Mouse (Mus musculus) embryonic stem cell, embryonic (primary cell): ENCODE results near the gene Rpia.

Experiments used
- CTCF ChIA-PET, 4 experiments: fragments of 300-600 bp in 2 of 4; fragments of 350-600 bp in 2 of 4; sonication (Branson Sonifier 250); formaldehyde crosslinking; loops; one replicate each; lab custom pipeline; 2022; ENCODE audit warnings: inconsistent platforms in 2 of 4; lab: Charles Lee
- POLR2A ChIA-PET, 4 experiments: fragments of 300-600 bp in 2 of 4; fragments of 350-600 bp in 2 of 4; sonication (Branson Sonifier 250); formaldehyde crosslinking; loops; one replicate each; lab custom pipeline; 2022; ENCODE audit warnings: antibody characterized with exemption in 4 of 4, inconsistent platforms in 1 of 4; lab: Charles Lee

Rpia gene

DNA sequence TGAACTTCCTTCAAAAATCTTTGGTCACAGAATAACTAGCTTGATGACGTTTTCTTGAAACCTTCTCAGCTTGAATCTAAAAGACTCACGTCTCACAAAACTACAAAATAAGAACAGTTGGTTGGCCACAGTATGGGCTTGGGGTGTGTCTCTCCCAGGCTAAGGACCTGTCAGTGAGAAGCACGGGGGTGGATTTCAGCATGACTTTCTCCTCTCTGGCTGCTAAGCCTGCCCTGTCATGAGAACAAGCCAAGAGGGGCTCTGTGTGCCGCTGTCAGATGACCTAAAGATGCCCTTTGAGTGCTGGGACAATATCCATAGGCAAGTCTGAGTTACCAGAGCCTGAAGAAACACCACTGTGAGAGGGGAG lies 20.5 kb upstream of the Rpia start:
- ChIA-PET CTCF (interaction anchor here (0.6 to 3.8 kb wide), 50 partner anchors 9 to 1748 kb away, joined by 3 to 95 read pairs (median 4); partner anchors contain the start of genes Eif2ak3 (in 1 of the 4), Foxi3 (in 1 of the 4) and Tex37 (in 1 of the 4)), POLR2A (interaction anchor here in 3 of 4 experiments (0.8 to 4.1 kb wide), 10 partner anchors 9 to 332 kb away, joined by 3 to 76 read pairs (median 6); partner anchors contain the start of genes Eif2ak3 (in 2 of the 3) and Thnsl2 (in 1 of the 3))

DNA sequence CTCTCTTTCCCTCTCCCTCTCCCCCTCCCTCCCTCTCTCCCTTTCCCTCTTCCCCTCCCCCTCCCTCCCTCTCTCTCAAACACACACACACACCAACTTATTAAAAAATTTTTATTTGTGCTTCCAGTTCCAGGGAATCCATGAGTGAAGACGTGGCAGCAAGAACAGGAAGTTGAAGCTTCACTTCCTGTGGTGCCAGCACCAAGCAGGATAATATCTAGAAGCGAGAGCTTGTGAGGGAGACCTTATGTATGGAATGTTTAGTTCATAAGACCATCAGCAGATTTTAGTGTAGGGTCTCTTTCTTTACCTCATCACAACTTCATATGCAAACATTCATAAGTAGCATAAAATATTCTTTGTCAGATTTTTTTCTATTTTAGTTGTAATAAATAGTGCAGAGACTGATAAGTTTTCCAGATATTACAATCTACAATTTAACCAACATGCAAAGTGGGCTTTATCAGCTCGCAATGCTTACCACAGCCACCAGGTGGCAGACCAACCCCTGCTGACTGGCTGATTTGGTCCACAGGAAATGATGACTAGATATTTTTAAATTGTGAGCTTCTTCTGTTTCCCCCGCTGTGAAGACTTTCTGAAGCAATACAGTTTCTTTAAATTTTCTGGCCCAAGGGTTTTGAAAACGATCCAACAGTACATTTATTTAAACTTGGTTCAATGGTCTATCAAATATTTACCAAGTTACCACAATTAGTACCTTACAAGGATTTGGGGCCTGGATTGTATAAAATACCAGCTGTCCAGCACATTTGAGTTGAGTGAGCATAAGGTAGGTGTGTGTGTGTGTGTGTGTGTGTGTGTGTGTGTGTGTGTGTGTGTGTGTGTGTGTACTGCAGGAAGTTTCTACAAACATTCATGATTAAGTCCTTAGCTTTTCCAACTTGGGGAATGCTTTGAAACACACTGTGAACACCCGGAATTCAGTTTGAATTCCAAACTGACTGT lies 19.8 kb upstream of the Rpia start:
- ChIA-PET CTCF (interaction anchor here (0.5 to 3.8 kb wide), 63 partner anchors 10 to 1749 kb away, joined by 3 to 95 read pairs (median 4); partner anchors contain the start of genes Eif2ak3 (in 1 of the 4), Foxi3 (in 1 of the 4), Tex37 (in 1 of the 4) and Thnsl2 (in 1 of the 4)), POLR2A (interaction anchor here in 3 of 4 experiments (0.8 to 4.1 kb wide), 10 partner anchors 10 to 332 kb away, joined by 3 to 76 read pairs (median 6); partner anchors contain the start of genes Eif2ak3 (in 2 of the 3) and Thnsl2 (in 1 of the 3))

DNA sequence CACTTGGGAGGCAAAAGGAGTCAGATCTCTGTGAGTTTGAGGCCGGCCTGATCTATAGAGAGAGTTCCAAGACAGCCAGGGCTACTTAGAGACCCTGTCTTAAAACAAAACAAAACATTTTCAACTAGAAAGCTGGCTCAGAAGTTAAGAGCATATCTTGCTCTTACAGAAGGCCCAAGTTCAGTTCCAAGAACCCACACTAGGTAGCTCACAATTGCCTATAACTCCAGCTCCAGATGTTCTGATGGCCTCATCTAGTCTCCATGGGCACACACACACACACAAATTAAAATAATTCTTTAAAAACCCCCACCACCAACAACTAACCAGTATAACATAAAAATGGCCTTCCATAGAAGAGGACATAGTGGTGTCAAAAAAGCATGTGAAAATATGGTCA lies 18.5 kb upstream of the Rpia start:
- POLR2A ChIA-PET, result interaction anchor here in 1 of 4 experiments (0.7 kb wide), 1 partner anchor 88 kb away, joined by 3 read pairs; no protein-coding TSS in a partner anchor
- CTCF ChIA-PET, result interaction anchor here in 1 of 4 experiments (0.6 kb wide), 1 partner anchor 1281 kb away, joined by 4 read pairs; no protein-coding TSS in a partner anchor

DNA sequence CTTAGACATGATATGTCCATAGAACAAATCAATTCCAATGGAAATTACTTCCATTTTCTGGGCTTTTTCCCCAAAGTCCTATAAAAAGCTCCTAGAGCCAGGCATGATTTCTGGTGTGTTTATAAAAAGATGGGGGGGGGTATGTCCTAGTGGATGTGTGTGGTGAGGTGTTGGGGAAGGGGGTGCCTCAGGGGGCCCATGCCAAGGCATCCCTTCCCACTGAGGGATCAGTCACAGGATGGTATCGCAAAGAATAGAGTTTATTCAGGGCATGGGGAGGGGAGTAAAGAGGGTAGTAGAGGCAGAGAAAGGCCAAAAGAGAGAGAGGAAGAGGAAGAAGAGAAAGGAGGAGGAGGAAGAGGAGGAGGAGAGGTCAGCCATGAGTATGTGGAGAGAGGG lies 14.5 kb upstream of the Rpia start:
- ChIA-PET CTCF (interaction anchor here in 2 of 4 experiments (0.7 to 4.1 kb wide), 2 partner anchors 74 to 703 kb away, joined by 3 to 24 read pairs; no protein-coding TSS in a partner anchor), POLR2A (interaction anchor here in 3 of 4 experiments (0.8 to 1.0 kb wide), 3 partner anchors 17 to 144 kb away, joined by 3 read pairs; no protein-coding TSS in a partner anchor)

DNA sequence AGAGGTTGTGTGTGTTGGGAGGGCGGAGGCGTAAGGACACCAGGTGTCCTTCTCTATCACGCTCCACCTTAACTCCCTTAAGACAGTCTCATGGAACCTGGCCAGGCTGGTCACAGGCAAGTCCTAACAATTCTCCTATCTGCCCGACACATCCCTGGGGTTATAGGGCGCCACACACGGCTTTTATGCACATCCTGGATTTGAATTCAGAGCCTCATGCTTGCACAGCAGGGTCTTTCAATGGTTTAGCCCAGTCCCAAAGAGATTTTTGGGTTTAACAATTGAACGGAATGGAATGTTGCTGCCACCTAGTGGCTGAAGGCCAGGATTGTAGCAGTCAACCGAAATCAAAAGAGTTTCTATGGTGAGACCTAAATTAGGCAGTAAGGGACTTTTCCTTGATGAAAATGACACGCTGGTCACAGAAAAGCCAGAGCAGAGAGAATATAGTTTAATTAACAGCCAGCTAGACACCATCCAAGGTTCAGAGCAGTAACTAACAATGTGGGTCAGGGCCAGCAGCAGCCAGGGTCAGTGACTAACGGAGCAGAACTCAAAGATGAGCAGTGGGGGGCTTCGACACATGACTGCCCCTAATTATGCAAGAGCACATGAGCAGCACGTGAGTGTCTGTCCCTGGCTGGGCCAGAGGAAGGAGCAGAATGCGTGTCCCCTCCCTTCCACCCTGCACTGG lies 13.9 kb upstream of the Rpia start:
- ChIA-PET POLR2A (interaction anchor here in 3 of 4 experiments (0.8 to 1.7 kb wide), 5 partner anchors 18 to 145 kb away, joined by 3 to 5 read pairs (median 3); no protein-coding TSS in a partner anchor), CTCF (interaction anchor here in 3 of 4 experiments (0.5 to 4.1 kb wide), 15 partner anchors 12 to 1397 kb away, joined by 3 to 24 read pairs (median 4); no protein-coding TSS in a partner anchor)

DNA sequence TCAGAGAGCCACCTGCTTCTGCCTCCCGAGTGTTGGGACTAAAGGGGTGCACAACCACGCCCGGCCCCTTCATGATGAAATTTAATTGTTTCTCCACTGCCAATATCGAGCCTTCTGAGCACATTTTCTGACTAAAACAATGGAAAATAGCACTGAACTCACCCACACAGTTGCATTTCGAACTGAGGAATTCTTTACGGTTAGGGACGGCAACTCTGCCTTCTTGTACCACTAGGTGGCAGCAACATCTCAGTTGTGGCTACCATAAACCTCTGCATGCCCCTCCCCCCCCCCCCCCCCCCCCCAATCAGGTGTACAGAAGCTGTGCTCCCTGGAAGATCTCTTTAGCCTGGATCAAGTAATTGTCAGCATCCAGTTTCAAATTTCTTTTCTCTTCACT lies 13.2 kb upstream of the Rpia start:
- POLR2A ChIA-PET, result interaction anchor here in 2 of 4 experiments (1.3 to 1.7 kb wide), 3 partner anchors 19 to 76 kb away, joined by 5 read pairs; no protein-coding TSS in a partner anchor

DNA sequence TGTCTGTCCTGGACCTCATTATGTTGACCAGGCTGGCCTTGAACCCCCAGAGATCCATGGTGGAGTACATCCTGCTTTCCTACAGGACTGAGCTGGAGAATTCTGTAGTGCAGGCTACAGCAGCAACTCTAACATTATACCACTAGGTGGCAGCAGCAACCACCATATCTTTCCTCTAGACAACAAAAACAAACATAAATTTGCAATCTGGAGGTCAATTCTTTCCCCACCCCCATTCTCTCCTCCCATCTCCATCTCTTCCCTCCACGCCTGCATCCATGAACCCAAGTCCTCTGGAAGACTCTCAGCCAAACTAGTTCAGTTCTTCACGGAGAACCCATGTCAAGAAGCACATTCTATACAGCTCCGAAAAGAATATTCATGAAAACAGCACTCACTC lies 12.6 kb upstream of the Rpia start:
- CTCF ChIA-PET, result interaction anchor here (0.5 to 2.1 kb wide), 54 partner anchors 9 to 1057 kb away, joined by 3 to 17 read pairs (median 4); partner anchors contain the start of genes Rpia (in 2 of the 4), Eif2ak3 (in 1 of the 4), Foxi3 (in 1 of the 4) and Thnsl2 (in 1 of the 4)
- POLR2A ChIA-PET, result interaction anchor here in 3 of 4 experiments (0.7 to 1.7 kb wide), 11 partner anchors 8 to 76 kb away, joined by 3 to 5 read pairs (median 3); partner anchors contain the start of gene Eif2ak3 (in 1 of the 3)

More for the DNA sequence above, 13.2 kb upstream of the Rpia start:
- CTCF ChIA-PET, result interaction anchor here (0.5 to 2.1 kb wide), 29 partner anchors 9 to 1397 kb away, joined by 3 to 17 read pairs (median 4); partner anchors contain the start of gene Rpia (in 1 of the 4)

DNA sequence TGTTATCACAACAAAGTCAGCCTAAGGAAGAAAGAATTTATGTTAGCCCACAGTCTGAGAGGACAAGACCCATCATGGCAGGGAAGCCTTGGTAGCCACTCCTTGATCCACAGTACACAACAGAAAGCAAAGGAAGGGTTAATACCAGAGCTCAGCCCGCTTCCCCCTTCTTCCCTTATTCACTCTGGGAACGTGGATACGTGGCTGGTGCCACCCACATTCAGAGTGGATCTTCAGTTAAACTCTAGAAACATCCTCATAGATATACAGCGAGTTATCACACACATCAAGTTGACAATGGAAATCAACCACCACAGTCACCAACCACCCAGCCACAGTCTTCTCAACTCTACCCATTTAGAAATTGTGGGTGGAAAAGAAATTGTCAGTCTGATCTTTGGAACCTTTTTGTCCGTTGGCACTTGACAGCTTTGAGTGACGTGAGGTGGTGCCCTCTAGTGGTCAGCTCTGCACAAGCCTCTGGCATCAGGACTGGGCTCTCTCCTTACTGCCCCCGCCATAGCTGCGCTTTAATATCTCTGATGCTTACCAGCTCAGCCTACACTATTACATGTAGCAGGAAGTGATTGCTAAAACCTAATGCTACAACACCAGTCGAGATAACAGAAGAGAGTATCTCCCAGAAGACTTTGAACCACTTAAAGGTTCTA lies 5.7 kb upstream of the Rpia start:
- POLR2A ChIA-PET, result interaction anchor here (0.6 to 1.9 kb wide), 11 partner anchors 10 to 181 kb away, joined by 3 to 7 read pairs (median 4); partner anchors contain the start of gene Eif2ak3 (in 1 of the 4)
- CTCF ChIA-PET, result interaction anchor here (0.5 to 2.1 kb wide), 43 partner anchors 10 to 496 kb away, joined by 3 to 21 read pairs (median 4); partner anchors contain the start of genes Eif2ak3 (in 1 of the 4) and Thnsl2 (in 1 of the 4)

DNA sequence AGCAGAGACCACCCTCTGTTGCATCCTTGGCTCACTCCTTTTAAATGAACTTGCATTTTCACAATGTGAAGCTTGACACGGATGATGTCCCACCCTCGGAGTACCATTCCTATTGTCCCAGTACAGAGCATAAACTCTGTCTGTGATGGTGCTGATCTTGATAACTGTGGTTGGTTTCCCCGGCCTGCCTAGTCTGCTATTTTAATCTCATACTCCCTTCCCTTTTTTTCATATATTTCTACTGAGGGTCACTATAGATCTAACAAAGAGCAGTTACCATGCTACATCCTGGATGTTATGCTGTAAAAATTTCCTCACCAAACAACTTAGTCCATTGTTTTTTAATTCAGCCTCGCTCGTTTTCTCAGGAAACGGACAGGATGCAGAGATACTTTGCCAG lies 4.9 kb upstream of the Rpia start:
- POLR2A ChIA-PET, result interaction anchor here in 1 of 4 experiments (1.9 kb wide), 1 partner anchor 47 kb away, joined by 7 read pairs; the partner anchor contains the start of gene Eif2ak3
- CTCF ChIA-PET, result interaction anchor here in 2 of 4 experiments (1.0 to 2.1 kb wide), 6 partner anchors 11 to 182 kb away, joined by 3 to 13 read pairs (median 4); no protein-coding TSS in a partner anchor

DNA sequence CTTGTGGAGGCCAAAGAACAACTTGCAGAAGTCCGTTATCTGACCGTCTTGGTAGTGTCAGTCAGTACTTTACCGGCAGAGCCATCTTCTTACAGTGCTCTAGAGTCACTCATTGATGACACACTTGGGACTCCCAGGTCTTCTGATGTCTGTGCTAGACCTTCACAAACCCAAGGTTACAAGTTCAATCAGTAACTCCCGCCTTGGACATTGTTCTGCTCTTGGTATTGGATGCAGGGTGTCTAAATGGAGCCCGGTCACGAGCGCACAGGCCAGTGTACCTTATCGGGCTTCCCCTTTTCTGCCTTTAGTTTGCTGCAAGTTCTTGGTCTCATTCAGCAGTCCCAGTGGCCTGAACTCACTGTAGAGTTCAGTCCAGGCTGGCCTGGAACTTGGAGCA lies 612 bp upstream of the Rpia start:
- POLR2A ChIA-PET, result interaction anchor here in 2 of 4 experiments (0.6 to 3.4 kb wide), 9 partner anchors 10 to 470 kb away, joined by 3 to 38 read pairs (median 7); partner anchors contain the start of gene Eif2ak3 (in 1 of the 2)
- CTCF ChIA-PET, result interaction anchor here in 2 of 4 experiments (0.8 to 2.0 kb wide), 5 partner anchors 10 to 29 kb away, joined by 3 to 11 read pairs (median 4); no protein-coding TSS in a partner anchor

DNA sequence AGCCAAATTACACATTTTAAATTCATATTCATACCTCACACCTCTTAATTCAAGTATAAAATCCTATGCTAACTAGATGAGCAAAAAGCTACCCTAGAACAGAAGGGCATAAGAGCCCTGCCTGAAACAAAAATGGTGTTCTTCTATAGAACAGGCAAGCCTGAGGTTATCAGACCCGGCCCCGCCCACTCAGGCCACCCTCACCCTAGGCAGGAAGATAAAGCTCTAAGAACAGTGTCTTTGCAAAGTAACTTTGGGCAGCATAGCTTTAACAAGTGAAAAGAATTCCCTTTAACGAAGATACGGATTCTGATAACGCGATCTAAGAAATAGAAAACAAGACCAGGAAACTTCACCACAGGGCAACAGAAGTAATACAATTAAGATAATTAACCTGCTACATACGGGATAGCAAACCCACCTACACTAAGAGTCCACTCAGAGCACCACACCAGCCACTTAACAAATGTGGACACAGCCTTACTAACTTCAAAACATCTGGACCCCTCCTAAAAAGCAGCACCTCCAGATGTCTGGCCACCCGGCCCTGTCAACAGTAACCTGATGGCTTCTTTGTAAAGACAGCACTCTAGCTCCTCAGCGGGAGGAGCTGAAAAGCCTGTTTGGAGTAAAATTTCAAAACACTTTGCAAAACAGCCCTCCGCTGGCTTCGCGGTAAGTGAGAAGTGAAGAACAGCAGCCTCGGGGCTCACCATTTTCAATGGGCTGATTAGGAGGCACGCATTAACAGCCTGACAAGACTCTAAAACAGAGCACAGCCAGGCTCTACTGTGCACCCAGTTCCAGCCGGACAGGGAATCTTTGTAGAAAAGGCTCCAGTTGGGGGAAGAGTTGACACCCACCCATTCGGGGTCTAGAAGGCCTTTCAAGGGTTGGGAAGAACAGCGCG lies 925 bp downstream of the Rpia start:
- POLR2A ChIA-PET, result interaction anchor here in 3 of 4 experiments (0.6 to 3.4 kb wide), 19 partner anchors 9 to 334 kb away, joined by 3 to 38 read pairs (median 4); partner anchors contain the start of gene Eif2ak3 (in 1 of the 3)

DNA sequence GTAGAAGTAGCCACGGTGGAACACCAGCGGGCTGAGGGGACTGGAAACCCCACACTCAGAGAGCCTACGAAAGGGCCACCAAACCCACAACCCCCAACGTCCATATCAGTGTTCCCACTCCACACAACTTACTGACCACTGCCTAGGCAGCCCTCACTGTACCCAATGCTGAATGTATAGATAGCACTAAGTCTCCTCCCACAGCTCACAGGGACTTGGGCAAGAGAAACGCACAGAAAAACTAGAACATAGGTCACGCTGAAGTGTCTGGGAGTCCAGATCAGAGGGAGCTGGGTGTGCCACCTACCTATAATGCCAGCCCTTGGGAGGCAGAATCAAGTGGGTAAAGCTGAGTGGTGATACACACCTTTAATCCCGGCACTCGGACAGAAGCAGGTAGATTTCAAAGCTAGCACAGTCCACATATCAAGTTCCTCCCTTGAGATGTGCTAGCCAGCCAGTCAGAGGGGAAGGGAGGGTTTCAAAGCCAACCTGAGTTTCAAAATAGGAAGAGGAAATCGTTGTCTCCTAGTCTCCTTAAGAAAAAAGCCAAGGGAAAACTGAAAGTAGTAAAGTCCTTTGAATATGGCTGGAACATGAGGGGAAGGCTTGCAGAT lies 1.9 kb downstream of the Rpia start:
- ChIA-PET POLR2A (interaction anchor here in 3 of 4 experiments (0.9 to 3.4 kb wide), 12 partner anchors 8 to 74 kb away, joined by 3 to 38 read pairs (median 4); no protein-coding TSS in a partner anchor), CTCF (interaction anchor here in 1 of 4 experiments (1.0 kb wide), 1 partner anchor 91 kb away, joined by 3 read pairs; no protein-coding TSS in a partner anchor)

More for the DNA sequence above, 925 bp downstream of the Rpia start:
- CTCF ChIA-PET, result interaction anchor here (0.5 to 2.0 kb wide), 8 partner anchors 8 to 78 kb away, joined by 3 to 11 read pairs (median 4); no protein-coding TSS in a partner anchor

DNA sequence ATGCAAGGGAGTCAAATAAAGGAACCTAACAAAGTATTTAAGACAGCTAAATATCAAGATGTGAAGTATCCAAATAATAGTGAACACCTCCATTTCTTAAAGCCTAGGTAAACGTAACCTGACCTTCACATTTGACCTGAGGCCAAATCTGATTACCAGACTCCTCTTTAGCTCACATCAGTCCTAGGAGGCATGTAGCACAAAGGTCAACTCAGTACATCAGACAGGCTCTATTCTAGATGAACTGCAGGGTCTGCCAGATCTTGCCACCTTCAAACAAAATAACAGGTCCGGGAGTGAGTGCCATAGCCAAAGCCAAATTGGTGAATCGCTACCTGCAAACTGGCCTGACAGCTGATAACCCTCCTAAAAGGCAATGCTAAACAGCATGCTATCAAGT lies 2.9 kb downstream of the Rpia start:
- POLR2A ChIA-PET, result interaction anchor here in 1 of 4 experiments (1.3 kb wide), 1 partner anchor 19 kb away, joined by 3 read pairs; no protein-coding TSS in a partner anchor
- CTCF ChIA-PET, result interaction anchor here in 1 of 4 experiments (1.0 kb wide), 1 partner anchor 92 kb away, joined by 3 read pairs; no protein-coding TSS in a partner anchor

DNA sequence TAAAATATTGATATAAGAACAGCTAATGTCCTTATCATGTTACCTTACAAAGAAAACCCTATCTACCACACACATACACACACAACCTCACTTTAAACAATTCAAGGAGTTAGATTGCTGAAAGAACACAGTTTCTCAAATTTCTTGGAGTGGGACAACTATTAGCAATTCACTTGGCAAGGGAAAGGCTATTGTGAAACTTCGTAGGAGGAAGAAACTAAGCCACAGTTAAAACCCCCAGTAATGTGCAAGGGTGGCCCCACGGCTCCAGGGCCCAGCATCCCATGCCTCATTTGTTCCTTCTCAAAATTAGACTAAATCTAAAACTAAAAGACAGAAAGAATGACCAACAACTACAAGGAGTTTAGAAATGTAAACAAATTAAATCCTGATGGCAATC lies 4.5 kb downstream of the Rpia start:
- CTCF ChIA-PET, result interaction anchor here in 1 of 4 experiments (0.6 kb wide), 1 partner anchor 369 kb away, joined by 4 read pairs; no protein-coding TSS in a partner anchor
- POLR2A ChIA-PET, result interaction anchor here in 2 of 4 experiments (2.3 to 3.1 kb wide), 3 partner anchors 10 to 37 kb away, joined by 7 to 20 read pairs (median 9); no protein-coding TSS in a partner anchor
